Mouse (Mus musculus): Measurements from ENCODE around the gene Ttc28. TPM values are rescaled to one million over a fixed set of nuclear protein-coding genes. Genes with fewer than 3 reads are reported as not detected.

The Ttc28 gene
- polyA plus RNA-seq, 1 experiment = 0.04 TPM

- TF ChIP-seq GATA1 (IDR thresholded peaks at IDR 0.05; ENCODE audit: low read length) = no peak
- no peak for TF ChIP-seq TAL1 (IDR thresholded peaks at IDR 0.05; ENCODE audit: low read length)
- Histone ChIP-seq H3K36me3 (ENCODE audit: control insufficient read depth) (no peaks in the 10 kb centered on the region; the same call in 1 of the 2 replicates), H3K4me1 (ENCODE audit: control insufficient read depth) (no peaks in the 10 kb centered on the region), H3K9me3 (ENCODE audit: control insufficient read depth, low read length) (no peaks in the 10 kb centered on the region), H3K27me3 (ENCODE audit: control insufficient read depth) (no peaks in the 10 kb centered on the region), H3K4me3 (replicated peaks) (no peak overlapping the region)
These were observed 408.9 kb downstream of the Ttc28 start for GRCm38 (mm10) chr5:111288486-111288885.

- Histone ChIP-seq H3K4me1 (ENCODE audit: control insufficient read depth) (no peaks in the 10 kb centered on the region), H3K9me3 (ENCODE audit: control insufficient read depth, low read length) (no peaks in the 10 kb centered on the region), H3K36me3 (ENCODE audit: control insufficient read depth) (no peaks in the 10 kb centered on the region; the same call in 1 of the 2 replicates), H3K27me3 (ENCODE audit: control insufficient read depth) (no peaks in the 10 kb centered on the region), H3K4me3 (replicated peaks) (no peak overlapping the region)
- TF ChIP-seq GATA1 (IDR thresholded peaks at IDR 0.05; ENCODE audit: low read length) (no peak), TAL1 (IDR thresholded peaks at IDR 0.05; ENCODE audit: low read length) (no peak)
These were observed 410.5 kb downstream of the Ttc28 start for GRCm38 (mm10) chr5:111290071-111290470.

GRCm38 (mm10) chr5:111291639-111292038 lies 412.0 kb downstream of the Ttc28 start:
- no peaks in the 10 kb centered on the region for H3K9me3 ChIP-seq (ENCODE audit: control insufficient read depth, low read length)
- no peaks in the 10 kb centered on the region for H3K27me3 ChIP-seq (ENCODE audit: control insufficient read depth)
- no peaks in the 10 kb centered on the region for H3K4me1 ChIP-seq (ENCODE audit: control insufficient read depth)
- no peak overlapping the region for H3K4me3 ChIP-seq (replicated peaks)
- no peaks in the 10 kb centered on the region for H3K36me3 ChIP-seq (ENCODE audit: control insufficient read depth)
- TF ChIP-seq GATA1 (IDR thresholded peaks at IDR 0.05; ENCODE audit: low read length) = no peak
- no peak for TF ChIP-seq TAL1 (IDR thresholded peaks at IDR 0.05; ENCODE audit: low read length)

- Histone ChIP-seq H3K9me3 (ENCODE audit: control insufficient read depth, low read length) (no peaks in the 10 kb centered on the region), H3K36me3 (ENCODE audit: control insufficient read depth) (no peaks in the 10 kb centered on the region), H3K4me3 (replicated peaks) (no peak overlapping the region), H3K27me3 (ENCODE audit: control insufficient read depth) (no peaks in the 10 kb centered on the region), H3K4me1 (ENCODE audit: control insufficient read depth) (no peaks in the 10 kb centered on the region)
- TF ChIP-seq TAL1 (IDR thresholded peaks at IDR 0.05; ENCODE audit: low read length) = no peak
- no peak for TF ChIP-seq GATA1 (IDR thresholded peaks at IDR 0.05; ENCODE audit: low read length)
These were observed 418.2 kb downstream of the Ttc28 start for GRCm38 (mm10) chr5:111297801-111298200.

- Histone ChIP-seq H3K27me3 (ENCODE audit: control insufficient read depth) (no peaks in the 10 kb centered on the region), H3K4me3 (replicated peaks) (no peak overlapping the region), H3K9me3 (ENCODE audit: control insufficient read depth, low read length) (no peaks in the 10 kb centered on the region), H3K36me3 (ENCODE audit: control insufficient read depth) (no peaks in the 10 kb centered on the region), H3K4me1 (ENCODE audit: control insufficient read depth) (no peaks in the 10 kb centered on the region)
- TF ChIP-seq GATA1 (IDR thresholded peaks at IDR 0.05; ENCODE audit: low read length) (no peak), TAL1 (IDR thresholded peaks at IDR 0.05; ENCODE audit: low read length) (no peak)
These were observed 419.1 kb downstream of the Ttc28 start for GRCm38 (mm10) chr5:111298706-111299105.

GRCm38 (mm10) chr5:111300776-111301175 lies 421.2 kb downstream of the Ttc28 start:
- Histone ChIP-seq H3K36me3 (ENCODE audit: control insufficient read depth) (no peaks in the 10 kb centered on the region), H3K27me3 (ENCODE audit: control insufficient read depth) (no peaks in the 10 kb centered on the region), H3K4me1 (ENCODE audit: control insufficient read depth) (no peaks in the 10 kb centered on the region), H3K9me3 (ENCODE audit: control insufficient read depth, low read length) (no peaks in the 10 kb centered on the region), H3K4me3 (replicated peaks) (no peak overlapping the region)
- TF ChIP-seq TAL1 (IDR thresholded peaks at IDR 0.05; ENCODE audit: low read length) = no peak

GRCm38 (mm10) chr5:111301736-111302135 lies 422.1 kb downstream of the Ttc28 start:
- no peaks in the 10 kb centered on the region for H3K27me3 ChIP-seq (ENCODE audit: control insufficient read depth)
- no peaks in the 10 kb centered on the region for H3K9me3 ChIP-seq (ENCODE audit: control insufficient read depth, low read length)
- H3K36me3 ChIP-seq (ENCODE audit: control insufficient read depth) = no peaks in the 10 kb centered on the region
- TF ChIP-seq GATA1 (IDR thresholded peaks at IDR 0.05; ENCODE audit: low read length) = no peak
- TF ChIP-seq TAL1 (IDR thresholded peaks at IDR 0.05; ENCODE audit: low read length) = no peak
- H3K4me3 ChIP-seq (replicated peaks) = no peak overlapping the region
- no peaks in the 10 kb centered on the region for H3K4me1 ChIP-seq (ENCODE audit: control insufficient read depth)

- H3K4me1 ChIP-seq (ENCODE audit: control insufficient read depth) = no peaks in the 10 kb centered on the region
- no peaks in the 10 kb centered on the region for H3K9me3 ChIP-seq (ENCODE audit: control insufficient read depth, low read length)
- H3K4me3 ChIP-seq (replicated peaks) = no peak overlapping the region
- TF ChIP-seq GATA1 (IDR thresholded peaks at IDR 0.05; ENCODE audit: low read length) = no peak
- TF ChIP-seq TAL1 (IDR thresholded peaks at IDR 0.05; ENCODE audit: low read length) = no peak
- no peaks in the 10 kb centered on the region for H3K27me3 ChIP-seq (ENCODE audit: control insufficient read depth)
- no peaks in the 10 kb centered on the region for H3K36me3 ChIP-seq (ENCODE audit: control insufficient read depth)
These were observed 425.1 kb downstream of the Ttc28 start for GRCm38 (mm10) chr5:111304730-111305129.

GRCm38 (mm10) chr5:111310185-111310584 lies 430.6 kb downstream of the Ttc28 start:
- Histone ChIP-seq H3K4me3 (replicated peaks) (no peak overlapping the region), H3K36me3 (ENCODE audit: control insufficient read depth) (no peaks in the 10 kb centered on the region), H3K4me1 (ENCODE audit: control insufficient read depth) (no peaks in the 10 kb centered on the region), H3K9me3 (ENCODE audit: control insufficient read depth, low read length) (peaks cover 17% of the 10 kb centered on the region), H3K27me3 (ENCODE audit: control insufficient read depth) (no peaks in the 10 kb centered on the region)
- no peak for TF ChIP-seq TAL1 (IDR thresholded peaks at IDR 0.05; ENCODE audit: low read length)
- TF ChIP-seq GATA1 (IDR thresholded peaks at IDR 0.05; ENCODE audit: low read length) = no peak

- no peaks in the 10 kb centered on the region for H3K27me3 ChIP-seq (ENCODE audit: control insufficient read depth)
- TF ChIP-seq TAL1 (IDR thresholded peaks at IDR 0.05; ENCODE audit: low read length) (no peak), GATA1 (IDR thresholded peaks at IDR 0.05; ENCODE audit: low read length) (no peak)
- no peaks in the 10 kb centered on the region for H3K36me3 ChIP-seq (ENCODE audit: control insufficient read depth)
- no peak overlapping the region for H3K4me3 ChIP-seq (replicated peaks)
- no peaks in the 10 kb centered on the region for H3K4me1 ChIP-seq (ENCODE audit: control insufficient read depth)
- H3K9me3 ChIP-seq (ENCODE audit: control insufficient read depth, low read length) = peaks cover 17% of the 10 kb centered on the region
These were observed 434.2 kb downstream of the Ttc28 start for GRCm38 (mm10) chr5:111313833-111314232.

Data from erythroblast, embryonic 14.5 days (primary cell).